Mouse (Mus musculus) lung, embryonic 15.5 days (tissue): ENCODE measurements at regions not wholly inside any gene's neighbourhood (a gene's known extent, or its start where the extent isn't known, plus 50 kb on each side); places are given as distances from the start of the nearest gene placed in this dataset.

ENCODE experiments used
- ATAC-seq: fragments of 200-750 bp; cut with Nextera tagmentation; 2 replicates; pipeline ENCODE4 v1.8.0; 2017; ENCODE audit warnings: moderate number of reproducible peaks, borderline replicate concordance; ENCODE audit not compliant: low FRiP score, low TSS enrichment; ENCODE audit errors: extremely low read depth
- H3K27ac ChIP-seq: fragments of 300-500 bp; sonication (generic); 2 replicates; pipeline ENCODE4 v1.5.1; 2015; ENCODE audit warnings: moderate library complexity, mild to moderate bottlenecking, inconsistent platforms
- H3K27me3 ChIP-seq: fragments of 300-500 bp; sonication (generic); 2 replicates; pipeline ENCODE4 v1.6.1; 2015; ENCODE audit warnings: inconsistent platforms
- H3K36me3 ChIP-seq: fragments of 300-500 bp; sonication (generic); 2 replicates; pipeline ENCODE4 v1.6.1; 2015; ENCODE audit warnings: inconsistent platforms
- H3K4me1 ChIP-seq: fragments of 300-500 bp; sonication (generic); 2 replicates; pipeline ENCODE4 v1.6.1; 2015; ENCODE audit warnings: inconsistent platforms
- H3K4me2 ChIP-seq: fragments of 300-500 bp; sonication (generic); 2 replicates; pipeline ENCODE4 v1.6.1; 2015; ENCODE audit warnings: inconsistent platforms, mild to moderate bottlenecking, moderate library complexity
- H3K4me3 ChIP-seq: fragments of 300-500 bp; sonication (generic); 2 replicates; pipeline ENCODE4 v1.5.1; 2015; ENCODE audit warnings: mild to moderate bottlenecking, inconsistent platforms
- H3K9ac ChIP-seq: fragments of 300-500 bp; sonication (generic); 2 replicates; pipeline ENCODE4 v1.6.1; 2015; ENCODE audit warnings: inconsistent platforms
- H3K9me3 ChIP-seq: fragments of 300-500 bp; sonication (generic); 2 replicates; pipeline ENCODE4 v1.6.1; 2016; ENCODE audit warnings: inconsistent platforms
- WGBS: fragments of 180-500 bp; shearing (Covaris S2); methylation state at CpG from one replicate; pipeline ENCODE4 v1.1.7; 2015; 5-methylcytosine and 5-hydroxymethylcytosine counted together

DNA sequence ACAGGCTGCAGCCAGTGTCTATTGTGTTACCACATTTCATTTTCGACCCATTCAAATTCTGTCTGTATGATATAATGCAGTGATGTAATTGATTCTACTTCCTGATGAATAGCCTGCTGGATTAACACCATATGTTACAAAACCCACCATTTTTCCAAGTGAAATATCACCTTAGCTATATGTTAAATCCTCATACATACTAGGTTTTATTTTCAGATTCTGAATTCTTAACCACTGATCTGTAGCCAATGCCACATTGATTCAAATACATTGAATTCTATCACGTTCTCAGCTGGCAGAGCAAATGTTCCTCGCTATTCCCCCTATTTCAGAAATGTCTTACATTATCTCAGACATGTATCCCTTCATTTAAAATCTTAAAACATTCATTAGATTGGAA, 60.4 kb upstream of the Prdx6b start:
- Histone ChIP-seq H3K4me1 (no peaks in the 10 kb centered on the region), H3K4me3 (no peak overlapping the region), H3K27ac (no peak overlapping the region), H3K27me3 (no peaks in the 10 kb centered on the region), H3K4me2 (no peak overlapping the region), H3K9me3 (no peaks in the 10 kb centered on the region), H3K36me3 (no peaks in the 10 kb centered on the region), H3K9ac (no peak overlapping the region)
- WGBS, result 70% methylated on average over 3 of the region's 3 CpGs
- no peak for ATAC-seq

DNA sequence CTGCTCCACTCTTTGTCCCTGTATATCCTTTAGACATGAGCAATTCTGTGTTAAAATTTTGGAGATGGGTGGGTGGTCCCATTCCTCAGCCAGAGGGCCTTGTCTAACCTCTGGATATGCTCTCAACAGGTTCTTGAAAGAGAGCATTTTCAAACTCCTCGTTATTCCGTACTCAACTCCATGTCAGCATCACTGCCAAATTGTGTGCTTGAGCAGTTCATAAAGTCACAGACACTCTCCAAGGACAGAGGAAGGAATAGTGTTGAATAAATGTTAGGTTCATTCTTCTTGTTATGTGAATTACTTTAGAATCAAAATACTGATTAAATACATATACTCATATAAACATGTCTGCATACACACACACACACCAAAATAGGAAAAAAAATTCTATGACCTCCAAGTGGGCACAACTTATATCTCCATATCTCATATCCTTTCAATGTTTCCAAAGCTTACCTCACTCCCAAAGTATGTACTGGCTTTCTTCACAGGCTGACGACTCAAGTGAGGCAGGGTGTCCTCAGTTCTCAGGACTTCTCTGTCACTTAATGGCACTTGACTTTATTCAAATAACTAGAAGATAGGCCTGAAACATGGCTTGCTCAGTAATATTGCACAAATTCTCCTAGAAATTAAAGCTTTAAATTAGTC, 75.9 kb upstream of the Pde1a start:
- Histone ChIP-seq H3K4me2 (no peak overlapping the region), H3K9me3 (no peaks in the 10 kb centered on the region), H3K36me3 (no peaks in the 10 kb centered on the region), H3K4me1 (peaks cover 7% of the 10 kb centered on the region), H3K27me3 (no peaks in the 10 kb centered on the region), H3K27ac (no peak overlapping the region), H3K9ac (no peak overlapping the region), H3K4me3 (no peak overlapping the region)
- peak; percentile 64; the same call in 1 of the 2 replicates for ATAC-seq
- WGBS, result 23% methylated on average over 3 of the region's 3 CpGs

DNA sequence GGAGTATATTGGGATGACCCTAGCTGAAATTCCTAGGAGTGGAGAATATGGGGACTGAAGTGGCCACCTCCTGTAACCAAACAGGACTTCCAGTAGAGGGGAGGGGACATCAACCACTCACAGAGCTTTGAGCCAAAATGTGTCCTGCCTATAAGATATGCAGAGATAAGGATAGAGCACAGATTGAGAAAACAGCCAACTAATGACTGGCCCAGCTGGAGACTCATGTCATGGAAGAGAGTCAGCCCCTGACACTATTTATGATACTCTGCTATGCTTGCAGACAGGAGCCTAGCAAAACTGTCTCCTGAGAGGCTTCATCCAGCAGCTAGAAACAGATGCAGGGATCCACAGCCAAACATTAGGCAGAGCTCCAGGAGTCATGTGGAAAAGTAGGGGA, 74.2 kb upstream of the Pde1a start:
- ATAC-seq, result peak; percentile 35; the same call in 1 of the 2 replicates
- Histone ChIP-seq H3K4me2 (no peak overlapping the region), H3K9ac (no peak overlapping the region), H3K27ac (no peak overlapping the region), H3K9me3 (no peaks in the 10 kb centered on the region), H3K4me1 (peaks cover 7% of the 10 kb centered on the region), H3K4me3 (no peak overlapping the region), H3K27me3 (no peaks in the 10 kb centered on the region), H3K36me3 (no peaks in the 10 kb centered on the region)

DNA sequence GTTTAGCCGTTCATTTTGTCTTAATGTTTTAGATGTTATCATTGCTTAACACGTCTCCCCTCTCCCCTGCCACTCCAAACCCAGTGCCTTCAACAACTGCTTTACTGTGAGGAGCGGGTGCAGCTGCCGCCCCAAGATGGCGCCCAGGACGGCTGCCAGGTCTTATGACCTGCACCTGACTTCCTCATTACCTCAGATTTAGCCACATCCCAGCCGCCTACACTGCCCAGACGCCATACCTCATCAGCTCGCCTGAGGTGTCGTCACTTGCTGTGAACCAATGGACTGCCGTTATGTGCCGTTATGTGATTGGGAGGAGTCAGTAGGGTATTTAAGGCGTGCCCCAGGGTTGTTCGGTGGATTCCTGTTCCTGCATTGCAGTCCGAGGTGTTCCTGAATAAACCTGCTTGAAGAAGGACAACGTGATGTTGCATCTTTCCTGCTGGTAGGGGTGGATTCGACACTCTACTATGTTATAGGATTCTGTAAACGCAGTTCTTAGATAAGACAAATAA, 66.7 kb upstream of the Pde1a start:
- H3K9ac ChIP-seq, result no peak overlapping the region
- no peaks in the 10 kb centered on the region for H3K27me3 ChIP-seq
- H3K36me3 ChIP-seq, result no peaks in the 10 kb centered on the region
- no peak overlapping the region for H3K4me3 ChIP-seq
- no peak overlapping the region for H3K27ac ChIP-seq
- H3K4me2 ChIP-seq, result no peak overlapping the region
- WGBS, result 86% methylated on average over 18 of the region's 18 CpGs
- H3K9me3 ChIP-seq, result no peaks in the 10 kb centered on the region
- ATAC-seq, result no peak
- H3K4me1 ChIP-seq, result no peaks in the 10 kb centered on the region

DNA sequence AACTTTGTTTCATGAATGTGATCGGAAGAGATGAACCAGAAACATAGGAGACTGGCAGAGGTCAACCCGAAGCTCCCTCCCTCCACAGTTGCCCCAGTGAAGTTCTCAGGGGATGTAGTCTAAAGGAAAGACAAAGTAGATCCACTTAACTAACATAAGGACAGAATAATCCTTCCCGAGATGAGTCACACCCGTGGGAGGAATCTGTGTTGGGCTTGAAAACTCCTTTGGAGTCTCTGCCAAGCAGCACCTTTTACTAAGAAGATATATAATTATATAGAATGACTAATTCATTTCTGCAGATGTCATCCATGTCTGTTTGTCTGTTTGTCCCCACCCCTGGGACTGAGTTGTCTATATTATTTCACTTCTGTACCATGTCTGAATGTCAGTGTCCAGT, 59.1 kb upstream of the Pde1a start:
- H3K36me3 ChIP-seq, result no peaks in the 10 kb centered on the region
- H3K4me1 ChIP-seq, result no peaks in the 10 kb centered on the region
- no peaks in the 10 kb centered on the region for H3K9me3 ChIP-seq
- no peak overlapping the region for H3K4me2 ChIP-seq
- no peak overlapping the region for H3K27ac ChIP-seq
- 78% methylated on average over 4 of the region's 4 CpGs for WGBS
- H3K27me3 ChIP-seq, result no peaks in the 10 kb centered on the region
- no peak overlapping the region for H3K9ac ChIP-seq
- H3K4me3 ChIP-seq, result no peak overlapping the region
- ATAC-seq, result no peak

DNA sequence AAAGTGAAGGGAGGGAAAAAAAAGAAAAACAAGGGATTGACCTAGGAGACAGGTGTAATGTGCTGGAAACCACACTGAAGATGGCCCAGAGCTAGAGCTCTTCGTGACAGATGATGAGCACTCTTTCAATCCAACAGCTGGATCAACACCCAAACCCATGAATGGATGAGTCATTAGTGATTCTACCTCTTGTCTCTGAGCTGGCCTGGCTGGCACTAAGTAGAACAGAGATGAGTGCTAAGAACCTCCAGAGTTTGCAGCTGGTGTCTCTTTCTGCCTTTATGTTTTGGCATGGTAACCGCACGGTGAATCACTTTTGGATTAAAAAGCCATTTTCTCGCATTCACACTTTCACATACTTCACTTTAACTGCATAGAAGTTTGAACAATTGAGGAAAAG, 57.6 kb upstream of the Pde1a start:
- H3K27ac ChIP-seq, result no peak overlapping the region
- ATAC-seq, result no peak
- H3K27me3 ChIP-seq, result no peaks in the 10 kb centered on the region
- 90% methylated on average over 4 of the region's 4 CpGs for WGBS
- no peaks in the 10 kb centered on the region for H3K4me1 ChIP-seq
- H3K36me3 ChIP-seq, result no peaks in the 10 kb centered on the region
- H3K4me2 ChIP-seq, result no peak overlapping the region
- no peak overlapping the region for H3K9ac ChIP-seq
- H3K9me3 ChIP-seq, result no peaks in the 10 kb centered on the region
- no peak overlapping the region for H3K4me3 ChIP-seq
